Mouse (Mus musculus) stomach, embryonic 15.5 days (tissue): Measurements from ENCODE around the gene Ap2a1. TPM values are rescaled to one million over a fixed set of nuclear protein-coding genes. Genes with fewer than 3 reads are reported as not detected.

Source experiments
- ATAC-seq: fragments of 200-750 bp; cut with Nextera tagmentation; 2 replicates; pipeline ENCODE4 v1.8.0; 2017; ENCODE audit warnings: low read depth, moderate number of reproducible peaks, moderate TSS enrichment; ENCODE audit not compliant: insufficient read depth, low FRiP score
- H3K27ac ChIP-seq: fragments of 300-500 bp; sonication (generic); 2 replicates; pipeline ENCODE4 v1.5.1; 2015; ENCODE audit warnings: mild to moderate bottlenecking, inconsistent platforms
- H3K27me3 ChIP-seq: fragments of 300-500 bp; sonication (generic); replicated peaks from 2 replicates; pipeline ENCODE4 v1.6.1; 2015; ENCODE audit warnings: inconsistent platforms
- H3K36me3 ChIP-seq: fragments of 300-500 bp; sonication (generic); 2 replicates; pipeline ENCODE4 v1.6.1; 2015; ENCODE audit warnings: inconsistent platforms
- H3K4me1 ChIP-seq: fragments of 300-500 bp; sonication (generic); 2 replicates; pipeline ENCODE4 v1.6.1; 2015; ENCODE audit warnings: inconsistent platforms
- H3K4me2 ChIP-seq: fragments of 300-500 bp; sonication (generic); 2 replicates; pipeline ENCODE4 v1.6.1; 2015; ENCODE audit warnings: mild to moderate bottlenecking, inconsistent platforms
- H3K4me3 ChIP-seq: fragments of 300-500 bp; sonication (generic); replicated peaks from 2 replicates; pipeline ENCODE4 v1.5.1; 2015; ENCODE audit warnings: inconsistent platforms
- H3K9ac ChIP-seq: fragments of 300-500 bp; sonication (generic); 2 replicates; pipeline ENCODE4 v1.6.1; 2015; ENCODE audit warnings: inconsistent platforms
- H3K9me3 ChIP-seq: fragments of 300-500 bp; sonication (generic); 2 replicates; pipeline ENCODE4 v1.6.1; 2016; ENCODE audit warnings: inconsistent platforms
- WGBS: fragments of 180-500 bp; shearing (Covaris S2); methylation state at CpG from one replicate; pipeline ENCODE4 v1.1.7; 2015; 5-methylcytosine and 5-hydroxymethylcytosine counted together
- polyA plus RNA-seq: library from polyadenylated mRNA; unstranded; fragments of >200 nt; fragmentation: Nextera tagmentation; extraction: Ambion mirVana; gene quantifications from 2 replicates; pipeline ENCODE4 v1.2.1, GENCODE M21; 2015

The Ap2a1 gene
- polyA plus RNA-seq, 1 experiment from 2014 or later = 61.6 TPM

GRCm38 (mm10) chr7:44914396-44914795 is 14.9 kb downstream of the Ap2a1 start:
- 94% methylated on average over 2 of the region's 2 CpGs for WGBS
- peaks cover 38% of the 10 kb centered on the region; the same call in 1 of the 2 replicates for H3K36me3 ChIP-seq

GRCm38 (mm10) chr7:44908706-44909476 is 20.4 kb downstream of the Ap2a1 start:
- Histone ChIP-seq H3K4me1 (no peaks in the 10 kb centered on the region), H3K9me3 (no peaks in the 10 kb centered on the region), H3K36me3 (peaks cover 77% of the 10 kb centered on the region), H3K27ac (no peak overlapping the region), H3K4me2 (no peak overlapping the region), H3K4me3 (no peak overlapping the region), H3K27me3 (no peaks in the 10 kb centered on the region), H3K9ac (no peak overlapping the region)
- ATAC-seq = no peak
- WGBS = 86% methylated on average over 15 of the region's 15 CpGs

More at GRCm38 (mm10) chr7:44914396-44914795, 14.9 kb downstream of the Ap2a1 start:
- no peak overlapping the region for H3K4me3 ChIP-seq
- no peaks in the 10 kb centered on the region for H3K9me3 ChIP-seq
- H3K4me1 ChIP-seq = peaks cover 8% of the 10 kb centered on the region; the same call in 1 of the 2 replicates
- no peak overlapping the region for H3K27ac ChIP-seq
- H3K4me2 ChIP-seq = no peak overlapping the region
- no peaks in the 10 kb centered on the region for H3K27me3 ChIP-seq
- no peak overlapping the region for H3K9ac ChIP-seq
- ATAC-seq = no peak

- no peak overlapping the region for H3K4me2 ChIP-seq
- no peak overlapping the region for H3K27ac ChIP-seq
- no peaks in the 10 kb centered on the region for H3K27me3 ChIP-seq
- H3K9ac ChIP-seq = no peak overlapping the region
- no peak overlapping the region for H3K4me3 ChIP-seq
- WGBS = 88% methylated on average over 20 of the region's 20 CpGs
- ATAC-seq = no peak
- H3K9me3 ChIP-seq = no peaks in the 10 kb centered on the region
- H3K4me1 ChIP-seq = peaks cover 8% of the 10 kb centered on the region
- peaks cover 68% of the 10 kb centered on the region for H3K36me3 ChIP-seq
Measured at GRCm38 (mm10) chr7:44905430-44905829, 23.9 kb downstream of the Ap2a1 start.

GRCm38 (mm10) chr7:44901230-44901722 is 28.0 kb downstream of the Ap2a1 start:
- H3K27me3 ChIP-seq = no peaks in the 10 kb centered on the region
- H3K36me3 ChIP-seq = peaks cover 35% of the 10 kb centered on the region
- no peaks in the 10 kb centered on the region for H3K9me3 ChIP-seq
- peak; percentile 38; the same call in 1 of the 2 replicates for ATAC-seq
- WGBS = 18% methylated on average over 21 of the region's 21 CpGs
- H3K4me2 ChIP-seq = peak overlapping the region; percentile 51
- H3K4me1 ChIP-seq = peaks cover 32% of the 10 kb centered on the region
- H3K9ac ChIP-seq = no peak overlapping the region
- peak overlapping the region; percentile 27 for H3K4me3 ChIP-seq
- H3K27ac ChIP-seq = peak overlapping the region; percentile 55; the same call in 1 of the 2 replicates

GRCm38 (mm10) chr7:44900632-44901031 is 28.7 kb downstream of the Ap2a1 start:
- no peak overlapping the region for H3K27ac ChIP-seq
- H3K4me1 ChIP-seq = peaks cover 32% of the 10 kb centered on the region
- H3K4me2 ChIP-seq = no peak overlapping the region
- peaks cover 28% of the 10 kb centered on the region for H3K36me3 ChIP-seq
- no peak overlapping the region for H3K9ac ChIP-seq
- 85% methylated on average over 11 of the region's 11 CpGs for WGBS
- H3K4me3 ChIP-seq = no peak overlapping the region
- H3K27me3 ChIP-seq = no peaks in the 10 kb centered on the region
- ATAC-seq = no peak
- no peaks in the 10 kb centered on the region for H3K9me3 ChIP-seq

GRCm38 (mm10) chr7:44898607-44899006 is 30.7 kb downstream of the Ap2a1 start:
- 0 out of 2 replicates have a peak overlapping the region, but pooled peaks have one; percentile 19 for H3K4me2 ChIP-seq
- H3K36me3 ChIP-seq = peaks cover 10% of the 10 kb centered on the region; the same call in 1 of the 2 replicates
- no peaks in the 10 kb centered on the region for H3K27me3 ChIP-seq
- H3K9ac ChIP-seq = no peak overlapping the region
- ATAC-seq = peak; percentile 16
- H3K4me3 ChIP-seq = no peak overlapping the region
- H3K27ac ChIP-seq = no peak overlapping the region
- 34% methylated on average over 19 of the region's 19 CpGs for WGBS
- H3K9me3 ChIP-seq = no peaks in the 10 kb centered on the region
- peaks cover 36% of the 10 kb centered on the region for H3K4me1 ChIP-seq

GRCm38 (mm10) chr7:44896499-44896898 is 32.8 kb downstream of the Ap2a1 start:
- peak overlapping the region; percentile 77 for H3K4me2 ChIP-seq
- H3K27me3 ChIP-seq = no peaks in the 10 kb centered on the region
- H3K4me1 ChIP-seq = peaks cover 38% of the 10 kb centered on the region
- no peaks in the 10 kb centered on the region for H3K36me3 ChIP-seq
- peak overlapping the region; percentile 62; the same call in 1 of the 2 replicates for H3K9ac ChIP-seq
- ATAC-seq = no peak
- H3K9me3 ChIP-seq = no peaks in the 10 kb centered on the region
- 35% methylated on average over 10 of the region's 10 CpGs for WGBS
- peak overlapping the region; percentile 67 for H3K4me3 ChIP-seq
- peak overlapping the region; percentile 87 for H3K27ac ChIP-seq

GRCm38 (mm10) chr7:44895593-44896434 is 33.5 kb downstream of the Ap2a1 start, which contains the start of gene Fuz:
Gene Fuz (plus strand): TSS chr7:44896079.
- H3K4me3 ChIP-seq = peak within 1 kb of the TSS; percentile 67
- peak within 1 kb of the TSS; percentile 62; the same call in 1 of the 2 replicates for H3K9ac ChIP-seq
- H3K36me3 ChIP-seq = no peaks in the 10 kb centered on the region
- H3K27ac ChIP-seq = peak within 1 kb of the TSS; percentile 87
- WGBS = 1% methylated on average over 34 of the region's 34 CpGs
- ATAC-seq = peak; percentile 36; the same call in 1 of the 2 replicates
- peak within 1 kb of the TSS; percentile 77 for H3K4me2 ChIP-seq
- H3K4me1 ChIP-seq = peaks cover 41% of the 10 kb centered on the region
- H3K27me3 ChIP-seq = no peaks in the 10 kb centered on the region
- no peaks in the 10 kb centered on the region for H3K9me3 ChIP-seq

GRCm38 (mm10) chr7:44895206-44895592 is 34.1 kb downstream of the Ap2a1 start:
- no peaks in the 10 kb centered on the region for H3K27me3 ChIP-seq
- no peak for ATAC-seq
- H3K4me1 ChIP-seq = peaks cover 47% of the 10 kb centered on the region
- peak overlapping the region; percentile 77 for H3K4me2 ChIP-seq
- H3K27ac ChIP-seq = peak overlapping the region; percentile 87
- WGBS = 72% methylated on average over 7 of the region's 7 CpGs
- peak overlapping the region; percentile 67 for H3K4me3 ChIP-seq
- H3K36me3 ChIP-seq = no peaks in the 10 kb centered on the region
- no peaks in the 10 kb centered on the region for H3K9me3 ChIP-seq
- H3K9ac ChIP-seq = no peak overlapping the region

- WGBS = 88% methylated on average over 3 of the region's 3 CpGs
- H3K4me1 ChIP-seq = peaks cover 46% of the 10 kb centered on the region
- ATAC-seq = no peak
- H3K9me3 ChIP-seq = no peaks in the 10 kb centered on the region
- no peak overlapping the region for H3K9ac ChIP-seq
- H3K4me2 ChIP-seq = no peak overlapping the region
- no peaks in the 10 kb centered on the region for H3K36me3 ChIP-seq
- no peak overlapping the region for H3K27ac ChIP-seq
- no peaks in the 10 kb centered on the region for H3K27me3 ChIP-seq
- H3K4me3 ChIP-seq = no peak overlapping the region
Measured at GRCm38 (mm10) chr7:44894175-44894574, 35.1 kb downstream of the Ap2a1 start.

- whole genome bisulfite sequencing = 19% methylated on average over 8 of the region's 8 CpGs
- no peak overlapping the region; the same call in 1 of the 2 replicates for H3K4me3 ChIP-seq
- H3K36me3 ChIP-seq = peaks cover 9% of the 10 kb centered on the region; the same call in 1 of the 2 replicates
- no peaks in the 10 kb centered on the region for H3K27me3 ChIP-seq
- no peak overlapping the region for H3K9ac ChIP-seq
- H3K4me1 ChIP-seq = peaks cover 37% of the 10 kb centered on the region
- H3K27ac ChIP-seq = peak overlapping the region; percentile 86
- H3K4me2 ChIP-seq = peak overlapping the region; percentile 38
- no peak for ATAC-seq
- H3K9me3 ChIP-seq = no peaks in the 10 kb centered on the region
Measured at GRCm38 (mm10) chr7:44893197-44893596, 36.1 kb downstream of the Ap2a1 start.
